Mouse (Mus musculus) C2C12 (cell line): ENCODE data around the gene Gga3.

Experiments used
- CEBPB ChIP-seq: IDR thresholded peaks from one replicate; pipeline ENCODE4 v1.6.1; 2011; ENCODE audit warnings: low read depth, mild to moderate bottlenecking, control low read depth, moderate library complexity
- CTCF ChIP-seq: IDR thresholded peaks from one replicate; pipeline ENCODE4 v1.5.1; 2011; ENCODE audit not compliant: control insufficient read depth, insufficient read depth, insufficient read length
- FOSL1 ChIP-seq: IDR thresholded peaks from one replicate; pipeline ENCODE4 v1.8.0; 2011; ENCODE audit warnings: mild to moderate bottlenecking, low read length; ENCODE audit not compliant: poor library complexity, insufficient read depth, severe bottlenecking
- MAX ChIP-seq: IDR thresholded peaks from one replicate; pipeline ENCODE4 v1.6.1; 2011; ENCODE audit warnings: mild to moderate bottlenecking, control low read depth
- MYOD1 ChIP-seq: IDR thresholded peaks from one replicate; pipeline ENCODE4 v1.6.1; 2011; ENCODE audit warnings: low read depth; ENCODE audit not compliant: control insufficient read depth, insufficient read length
- MYOG ChIP-seq: IDR thresholded peaks from one replicate; pipeline ENCODE4 v1.6.1; 2011; ENCODE audit not compliant: control insufficient read depth, insufficient read length; ENCODE audit errors: extremely low read depth
- USF1 ChIP-seq: IDR thresholded peaks from one replicate; pipeline ENCODE4 v1.6.1; 2011; ENCODE audit warnings: low read depth, mild to moderate bottlenecking, control low read depth, moderate library complexity

- TF ChIP-seq CTCF (no peak), CEBPB (no peak), USF1 (no peak), MYOG (no peak), MAX (no peak), FOSL1 (no peak), MYOD1 (no peak)
Observed at GRCm38 (mm10) chr11:115601174-115601573, 2.7 kb downstream of the Gga3 start.
